Mouse (Mus musculus) effector memory CD4-positive, alpha-beta T cell, adult 7 months (primary cell): ENCODE measurements around the gene Tm2d3. TPM values are rescaled to one million over a fixed set of nuclear protein-coding genes. Genes with fewer than 3 reads are reported as not detected.

ENCODE experiments used
- polyA plus RNA-seq: library from polyadenylated mRNA; unstranded; fragments of 100-300 nt; shearing (Covaris generic); gene quantifications from one replicate; pipeline ENCODE4 v1.2.1, GENCODE M21; 2017

The Tm2d3 gene
- polyA plus RNA-seq: 36.9 TPM

DNA sequence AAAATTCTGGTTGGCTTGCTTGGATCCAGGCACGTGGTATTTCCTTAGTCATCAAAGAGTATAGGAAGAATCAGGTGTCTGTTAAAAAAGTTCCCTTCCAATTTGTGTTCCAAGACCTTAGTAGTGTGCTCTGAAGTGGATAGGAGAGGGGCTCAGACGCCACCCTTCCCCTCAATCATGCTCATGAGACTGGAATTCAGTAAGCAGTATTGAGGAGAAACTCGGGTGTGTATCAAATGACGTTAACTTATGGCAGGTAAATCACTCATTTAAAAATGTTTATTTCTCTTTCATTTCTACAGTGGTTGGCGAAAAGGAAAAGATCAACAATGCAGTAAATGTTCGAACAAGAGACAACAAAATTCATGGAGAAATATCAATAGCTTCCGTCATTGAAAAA lies at the start of gene Tm2d3:
TSS of gene Tm2d3 (plus strand) at position 301 of the 400 bp plus-strand sequence.

DNA sequence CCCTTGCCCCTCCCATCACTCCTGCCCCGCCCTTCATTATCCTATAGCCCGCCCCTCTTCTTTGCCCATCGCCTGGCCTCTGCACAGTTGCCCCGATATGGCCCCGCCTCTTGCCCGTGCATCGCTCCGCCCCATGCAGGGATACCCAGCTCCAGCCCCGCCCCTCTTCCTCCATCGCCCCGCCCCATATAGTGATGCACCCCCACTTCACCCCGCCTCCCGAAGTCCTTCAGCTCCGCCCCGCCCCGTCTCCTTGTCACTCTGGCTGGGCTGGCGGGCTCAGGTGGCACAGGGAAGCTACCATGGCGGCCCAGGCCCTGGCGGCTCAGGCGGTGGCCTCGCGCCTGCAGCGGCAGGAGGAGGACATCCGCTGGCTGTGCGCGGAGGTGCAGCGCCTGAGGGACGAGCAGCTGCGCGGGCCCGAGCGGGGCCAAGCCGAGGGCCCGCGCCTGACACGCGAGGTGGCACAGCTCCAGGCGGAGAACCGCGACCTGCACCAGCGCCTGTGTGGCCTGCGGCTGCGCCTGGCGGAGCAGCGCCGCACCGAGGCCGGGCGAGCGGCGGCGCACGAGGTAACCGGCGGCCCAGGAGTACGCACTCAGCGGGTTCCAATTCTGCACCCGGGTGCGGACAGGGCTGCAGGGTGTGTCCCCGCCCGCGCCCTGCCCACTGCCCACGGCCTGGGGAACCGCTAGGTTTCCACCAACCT lies 46.2 kb upstream of the Tm2d3 start, which contains the start of gene Tarsl2:
TSS of gene Tarsl2 (plus strand) at position 256 of the 709 bp plus-strand sequence.

Other genes with a start within 250 kb of the Tm2d3 start
- gene Tjp1, start 163.4 kb upstream of the Tm2d3 start, polyA plus RNA-seq: 0.21 TPM
- gene Tarsl2, start 46.3 kb upstream of the Tm2d3 start, polyA plus RNA-seq: 4.1 TPM
- gene Pcsk6, start 170.6 kb downstream of the Tm2d3 start, polyA plus RNA-seq: not detected